Mouse (Mus musculus) midbrain, embryonic 11.5 days (tissue): ENCODE data around the gene 4833427G06Rik. TPM values are rescaled to one million over a fixed set of nuclear protein-coding genes. Genes with fewer than 3 reads are reported as not detected.

ENCODE experiments used
- ATAC-seq: fragments of 200-750 bp; cut with Nextera tagmentation; 2 replicates; pipeline ENCODE4 v1.8.0; 2017; ENCODE audit warnings: moderate TSS enrichment, moderate library complexity; ENCODE audit not compliant: low FRiP score
- DNase-seq: peaks from one replicate; pipeline ENCODE4 v3.0.0; 2015; ENCODE audit warnings: low spot score; ENCODE audit errors: missing footprints
- H3K27ac ChIP-seq: fragments of 300-500 bp; sonication (generic); 2 replicates; pipeline ENCODE4 v1.5.1; 2014; ENCODE audit warnings: low read depth, low read length
- H3K27me3 ChIP-seq: fragments of 300-500 bp; sonication (generic); 2 replicates; pipeline ENCODE4 v1.6.1; 2014; ENCODE audit warnings: mild to moderate bottlenecking, low read length, moderate library complexity, mixed read lengths; ENCODE audit not compliant: control insufficient read depth, insufficient read depth
- H3K36me3 ChIP-seq: fragments of 300-500 bp; sonication (generic); 2 replicates; pipeline ENCODE4 v1.6.1; 2014; ENCODE audit warnings: mild to moderate bottlenecking, low read length, moderate library complexity, mixed read lengths; ENCODE audit not compliant: control insufficient read depth, insufficient read depth
- H3K4me1 ChIP-seq: fragments of 300-500 bp; sonication (generic); 2 replicates; pipeline ENCODE4 v1.6.1; 2014; ENCODE audit warnings: low read length; ENCODE audit not compliant: control insufficient read depth, insufficient read depth
- H3K4me2 ChIP-seq: fragments of 300-500 bp; sonication (generic); 2 replicates; pipeline ENCODE4 v1.6.1; 2014; ENCODE audit warnings: mild to moderate bottlenecking, moderate library complexity
- H3K4me3 ChIP-seq: fragments of 300-500 bp; sonication (generic); 2 replicates; pipeline ENCODE4 v1.5.1; 2014; ENCODE audit warnings: low read depth, low read length
- H3K9ac ChIP-seq: fragments of 300-500 bp; sonication (generic); 2 replicates; pipeline ENCODE4 v1.6.1; 2014; ENCODE audit warnings: low read length
- H3K9me3 ChIP-seq: fragments of 300-500 bp; sonication (generic); 2 replicates; pipeline ENCODE4 v1.6.1; 2016; ENCODE audit warnings: low read length; ENCODE audit not compliant: control insufficient read depth
- WGBS: fragments of 180-500 bp; shearing (Covaris S2); extraction: QIAGEN DNeasy Blood & Tissue Kit; methylation state at CpG from one replicate; pipeline ENCODE4 v1.1.7; 2014; 5-methylcytosine and 5-hydroxymethylcytosine counted together
- polyA plus RNA-seq: library from polyadenylated mRNA; unstranded; fragments of >200 nt; fragmentation: Nextera tagmentation; extraction: Ambion mirVana; gene quantifications from 2 replicates; pipeline ENCODE4 v1.2.1, GENCODE M21; 2014

The 4833427G06Rik gene
- polyA plus RNA-seq, 1 experiment from 2014 or later: not detected

GRCm38 (mm10) chr9:51076979-51077315, 24.9 kb downstream of the 4833427G06Rik start, which contains the start of gene Layn:
TSS of gene Layn (minus strand) at chr9:51077094.
- no peaks in the 10 kb centered on the region for H3K36me3 ChIP-seq
- peak; percentile 91 for ATAC-seq
- H3K4me3 ChIP-seq: peak within 1 kb of the TSS; percentile 27
- H3K9ac ChIP-seq: peak within 1 kb of the TSS; percentile 54
- peak; percentile 92 for DNase-seq
- H3K4me2 ChIP-seq: peak within 1 kb of the TSS; percentile 77
- no peaks in the 10 kb centered on the region for H3K9me3 ChIP-seq
- peaks cover 12% of the 10 kb centered on the region for H3K4me1 ChIP-seq
- no peak within 1 kb of the TSS for H3K27ac ChIP-seq
- no peaks in the 10 kb centered on the region for H3K27me3 ChIP-seq
- WGBS: 1% methylated on average over 14 of the region's 14 CpGs

DNA sequence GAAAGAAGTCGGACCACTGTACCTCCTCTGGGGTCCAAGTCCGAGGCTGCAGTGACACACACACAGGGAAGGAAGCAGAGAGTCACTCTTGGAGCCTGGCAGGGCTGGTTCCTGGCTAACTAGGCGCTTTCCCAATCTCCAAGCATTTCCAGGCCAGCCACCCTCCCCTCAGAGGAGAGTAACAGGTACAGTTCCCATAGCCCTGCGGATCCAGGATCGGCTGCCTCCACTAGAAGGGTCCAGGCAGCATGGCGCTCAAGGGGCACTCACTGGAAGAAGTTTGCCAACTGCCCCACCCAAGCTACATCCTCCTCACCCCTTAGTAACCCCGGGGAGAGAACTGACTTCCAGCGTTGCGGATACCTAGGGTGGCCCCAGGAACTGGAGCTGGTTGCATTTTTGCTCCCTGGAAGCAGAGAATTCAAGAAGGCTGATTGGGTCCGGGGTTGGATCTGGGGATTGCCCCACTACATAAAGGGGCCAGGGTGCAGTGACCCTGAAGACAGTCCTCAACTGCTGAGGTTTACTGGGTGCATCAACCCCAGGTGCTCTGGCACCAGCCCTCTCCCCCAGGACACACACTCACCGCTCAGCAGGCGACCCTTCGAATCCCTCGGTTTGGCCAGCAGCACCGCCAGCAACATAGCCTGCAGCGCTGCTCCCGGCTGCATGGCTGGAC, 25.4 kb downstream of the 4833427G06Rik start:
- DNase-seq (peak; percentile 96), ATAC-seq (peak; percentile 40)
- Histone ChIP-seq H3K4me3 (peak overlapping the region; percentile 27), H3K27ac (no peak overlapping the region), H3K36me3 (no peaks in the 10 kb centered on the region), H3K9ac (peak overlapping the region; percentile 54), H3K4me1 (peaks cover 12% of the 10 kb centered on the region), H3K4me2 (peak overlapping the region; percentile 77), H3K27me3 (no peaks in the 10 kb centered on the region), H3K9me3 (no peaks in the 10 kb centered on the region)
- WGBS: 2% methylated on average over 17 of the region's 17 CpGs

DNA sequence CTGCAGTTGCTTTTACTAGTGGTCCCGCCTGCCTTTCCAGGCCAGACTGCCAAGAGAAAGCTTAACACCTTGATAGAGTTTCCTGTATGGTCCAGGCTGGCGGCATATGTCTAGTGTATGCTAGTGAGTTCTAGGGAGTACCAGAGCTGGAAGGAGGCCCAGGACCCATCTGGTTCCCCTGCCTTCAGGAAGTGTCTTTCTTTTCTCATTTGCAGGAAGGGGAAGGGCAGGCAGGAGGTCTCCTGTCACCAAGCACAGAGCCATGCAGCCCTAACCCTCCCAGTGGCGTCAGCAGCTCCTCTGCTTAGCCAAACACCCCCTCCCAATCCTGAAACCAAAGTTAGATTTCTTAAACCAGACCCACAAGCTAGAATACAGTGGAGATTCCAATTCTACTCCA, 26.1 kb downstream of the 4833427G06Rik start:
- DNase-seq: peak; percentile 85
- Histone ChIP-seq H3K9me3 (no peaks in the 10 kb centered on the region), H3K27me3 (no peaks in the 10 kb centered on the region), H3K4me3 (peak overlapping the region; percentile 27; the same call in 1 of the 2 replicates), H3K27ac (no peak overlapping the region), H3K4me1 (peaks cover 12% of the 10 kb centered on the region), H3K36me3 (no peaks in the 10 kb centered on the region), H3K4me2 (peak overlapping the region; percentile 77), H3K9ac (no peak overlapping the region; the same call in 1 of the 2 replicates)
- 0 out of 2 replicates have a peak, but pooled peaks have one; percentile 24 for ATAC-seq
- WGBS: 26% methylated on average over 3 of the region's 3 CpGs

DNA sequence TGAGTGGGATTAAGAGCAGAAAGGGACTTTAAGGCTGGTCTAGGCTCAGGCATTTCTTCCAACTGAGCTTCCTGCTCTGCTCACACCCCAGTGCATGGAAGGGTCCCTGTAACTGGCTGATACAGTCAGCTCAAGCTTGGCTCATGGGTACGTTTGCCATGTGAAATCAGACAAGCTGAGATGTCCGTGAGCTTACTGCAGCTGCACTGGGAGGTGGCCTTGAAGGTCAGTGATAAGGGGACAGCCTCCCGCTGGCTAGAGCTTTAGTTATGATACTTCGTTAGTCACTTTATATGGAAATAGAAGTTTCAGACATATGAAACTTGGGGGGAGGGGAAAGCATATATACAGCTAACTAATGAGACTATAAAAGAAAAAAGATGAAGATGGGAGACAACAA, 31.1 kb downstream of the 4833427G06Rik start:
- 83% methylated on average over 4 of the region's 4 CpGs for WGBS
- Histone ChIP-seq H3K27ac (no peak overlapping the region), H3K27me3 (no peaks in the 10 kb centered on the region), H3K9me3 (no peaks in the 10 kb centered on the region), H3K9ac (no peak overlapping the region), H3K4me1 (peaks cover 3% of the 10 kb centered on the region), H3K4me2 (no peak overlapping the region), H3K4me3 (no peak overlapping the region), H3K36me3 (no peaks in the 10 kb centered on the region)
- DNase-seq (no peak), ATAC-seq (no peak)

- 86% methylated on average over 3 of the region's 3 CpGs for WGBS
- Histone ChIP-seq H3K4me2 (no peak overlapping the region), H3K36me3 (no peaks in the 10 kb centered on the region), H3K4me3 (no peak overlapping the region), H3K27me3 (no peaks in the 10 kb centered on the region), H3K27ac (no peak overlapping the region), H3K9me3 (no peaks in the 10 kb centered on the region), H3K4me1 (no peaks in the 10 kb centered on the region), H3K9ac (no peak overlapping the region)
- DNase-seq (no peak), ATAC-seq (no peak)
Measured at GRCm38 (mm10) chr9:51068202-51068601, 33.7 kb downstream of the 4833427G06Rik start.

GRCm38 (mm10) chr9:51060601-51061000, 41.3 kb downstream of the 4833427G06Rik start, which contains the start of gene Btg4:
TSS of gene Btg4 (plus strand) at chr9:51060901.
- no peak within 1 kb of the TSS for H3K27ac ChIP-seq
- H3K36me3 ChIP-seq: no peaks in the 10 kb centered on the region
- H3K4me3 ChIP-seq: no peak within 1 kb of the TSS
- no peaks in the 10 kb centered on the region for H3K9me3 ChIP-seq
- H3K9ac ChIP-seq: no peak within 1 kb of the TSS
- 90% methylated on average over 2 of the region's 2 CpGs for WGBS
- no peaks in the 10 kb centered on the region for H3K4me1 ChIP-seq
- DNase-seq: no peak
- H3K27me3 ChIP-seq: no peaks in the 10 kb centered on the region
- ATAC-seq: no peak
- H3K4me2 ChIP-seq: no peak within 1 kb of the TSS

DNA sequence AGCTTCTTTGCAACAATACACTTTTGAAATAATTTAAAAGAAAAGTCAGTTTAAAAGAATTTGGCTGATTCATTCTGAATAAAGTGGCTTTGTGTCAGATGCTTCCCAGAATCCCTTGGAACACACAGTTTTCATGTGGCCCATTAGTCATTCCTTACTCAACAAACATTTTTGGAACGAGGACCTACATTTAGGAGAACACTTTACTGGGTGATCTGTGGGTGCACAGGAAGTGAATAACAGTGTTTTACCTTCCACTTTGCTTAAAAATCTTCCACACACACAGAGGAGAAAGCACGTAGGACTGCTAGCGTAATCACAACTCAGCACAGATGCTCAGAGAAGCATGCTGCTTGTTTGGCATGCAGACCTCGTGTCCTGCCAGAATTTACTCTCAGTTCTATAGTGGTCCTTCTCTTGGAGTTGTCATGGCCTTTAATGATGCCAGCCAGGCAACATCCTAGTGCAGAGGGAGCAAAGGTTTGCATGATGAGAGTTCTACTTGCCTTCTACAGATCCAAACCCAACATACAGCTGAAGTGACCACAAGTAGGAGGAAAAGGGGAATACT, 42.8 kb downstream of the 4833427G06Rik start:
- H3K36me3 ChIP-seq: no peaks in the 10 kb centered on the region
- H3K9ac ChIP-seq: no peak overlapping the region
- 88% methylated on average over 4 of the region's 4 CpGs for WGBS
- DNase-seq (no peak), ATAC-seq (no peak)
- H3K4me1 ChIP-seq: no peaks in the 10 kb centered on the region
- H3K9me3 ChIP-seq: no peaks in the 10 kb centered on the region
- H3K27ac ChIP-seq: no peak overlapping the region
- H3K4me3 ChIP-seq: no peak overlapping the region
- H3K27me3 ChIP-seq: no peaks in the 10 kb centered on the region
- H3K4me2 ChIP-seq: no peak overlapping the region

GRCm38 (mm10) chr9:51056360-51057324, 45.2 kb downstream of the 4833427G06Rik start:
- Histone ChIP-seq H3K27ac (no peak overlapping the region), H3K9ac (no peak overlapping the region), H3K4me3 (no peak overlapping the region), H3K4me1 (no peaks in the 10 kb centered on the region), H3K4me2 (no peak overlapping the region), H3K27me3 (no peaks in the 10 kb centered on the region), H3K9me3 (no peaks in the 10 kb centered on the region), H3K36me3 (no peaks in the 10 kb centered on the region)
- ATAC-seq: no peak
- 76% methylated on average over 3 of the region's 3 CpGs for WGBS
- no peak for DNase-seq
